Mouse (Mus musculus): ENCODE measurements around the gene Gm14296. TPM values are rescaled to one million over a fixed set of nuclear protein-coding genes. Genes with fewer than 3 reads are reported as not detected.
"Not testable (repeated sequence)": the region's sequence is repeated elsewhere in the genome, so short reads cannot be mapped to it uniquely, and the experiment has no call there.

Gm14296 gene
- total RNA-seq (2021), result 10 to 100 TPM; 17.8 to 18.3 TPM
- long read RNA-seq, experiment 1, full-length matches to known transcripts, result 2 of 3 reads
- long read RNA-seq, experiment 1, partial matches to known transcripts, result 0 of 3 reads
- long read RNA-seq, experiment 1, other reads (novel, unspliced or antisense), result 1 of 3 reads
- long read RNA-seq, experiment 2, full-length matches to known transcripts, result 4 of 8 reads
- long read RNA-seq, experiment 2, partial matches to known transcripts, result 2 of 8 reads
- long read RNA-seq, experiment 2, other reads (novel, unspliced or antisense), result 2 of 8 reads

- DNase-seq (ENCODE audit: low spot score in 2 of 2); H3K4me3 ChIP-seq; H3K27ac ChIP-seq: not testable (repeated sequence)
These were observed at the start of gene Gm14296 for GRCm38 (mm10) chr2:176927709-176928108. TSS of gene Gm14296 (minus strand) at chr2:176927809.

GRCm38 (mm10) chr2:176905464-176905863 lies 22.1 kb downstream of the Gm14296 start:
- not testable (repeated sequence) for DNase-seq (ENCODE audit: low spot score in 2 of 2); H3K4me3 ChIP-seq; H3K27ac ChIP-seq

Other genes starting within 250 kb of the Gm14296 start
- 10 to 100 TPM; 31.8 to 35.8 TPM for gene Gm14305, start 219.5 kb downstream of the Gm14296 start, total RNA-seq (2021)
- 10 to 100 TPM; 13.9 to 16.4 TPM for gene Gm14295, start 129.2 kb downstream of the Gm14296 start, total RNA-seq (2021)
- gene Gm14408, start 96.7 kb downstream of the Gm14296 start, total RNA-seq (2021), result not detected
- 10 to 100 TPM; 65.4 to 66.2 TPM for gene Gm14419, start 73.1 kb upstream of the Gm14296 start, total RNA-seq (2021)
- 1 to 10 TPM; 1.4 to 1.7 TPM for gene Gm14401, start 146.5 kb upstream of the Gm14296 start, total RNA-seq (2021)